Mouse (Mus musculus) brain, embryonic 14.5 days (tissue): Measurements from ENCODE around the gene Gm10964.

Experiments
- CTCF ChIP-seq: fragments of 200-500 bp; IDR thresholded peaks from 2 replicates; pipeline ENCODE4 v1.5.1; 2012; ENCODE audit warnings: inconsistent platforms, mild to moderate bottlenecking, moderate library complexity, borderline replicate concordance; ENCODE audit not compliant: insufficient read depth, insufficient read length; ENCODE audit errors: extremely low read depth
- POLR2A ChIP-seq: fragments of 200-500 bp; IDR thresholded peaks from 2 replicates; pipeline ENCODE4 v1.6.1; 2012; ENCODE audit warnings: mild to moderate bottlenecking, inconsistent platforms, borderline replicate concordance; ENCODE audit not compliant: poor library complexity, insufficient read depth, insufficient read length, severe bottlenecking; ENCODE audit errors: extremely low read depth

- TF ChIP-seq CTCF (no peak), POLR2A (no peak)
Measured at GRCm38 (mm10) chr3:103789891-103790345, 50.8 kb downstream of the Gm10964 start.
